Mouse (Mus musculus): ENCODE results near the gene Gm49393. TPM values are rescaled to one million over a fixed set of nuclear protein-coding genes. Genes with fewer than 3 reads are reported as not detected.
"Not testable (repeated sequence)": the region's sequence is repeated elsewhere in the genome, so short reads cannot be mapped to it uniquely, and the experiment has no call there.

Gene Gm49393
- not detected in 2 replicates for polyA plus RNA-seq (2015; fragmentation: Nextera tagmentation; extraction: Ambion mirVana)

DNA sequence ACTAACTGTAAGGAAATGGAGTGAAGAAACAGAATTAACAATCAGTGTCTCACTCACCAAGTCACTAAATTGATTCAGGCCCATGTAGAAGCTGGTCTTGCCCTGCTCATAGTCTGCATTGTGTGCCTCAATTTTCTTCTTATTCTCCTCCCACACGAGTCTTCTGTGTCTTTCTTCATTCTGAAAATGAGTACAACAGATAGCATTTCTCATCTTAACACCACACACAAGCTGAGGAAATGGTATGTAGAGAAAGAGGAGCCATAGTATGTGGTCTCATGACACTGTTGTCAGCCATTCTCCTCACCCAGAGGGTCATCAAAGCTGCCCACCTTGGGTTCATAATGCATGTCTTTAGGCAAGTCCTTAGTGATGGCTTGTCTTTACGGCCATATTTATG lies at the start of gene Gm49393:
Gene Gm49393 (minus strand): TSS at position 101 of the 400 bp plus-strand sequence.
- not testable (repeated sequence) for H3K27ac ChIP-seq (ENCODE audit: low read length); ATAC-seq; DNase-seq (ENCODE audit: low spot score); H3K4me3 ChIP-seq (ENCODE audit: low read depth, low read length); H3K9ac ChIP-seq (replicated peaks; ENCODE audit: low read depth); H3K4me2 ChIP-seq (replicated peaks; ENCODE audit: low read depth, low read length); H3K36me3 ChIP-seq (ENCODE audit: insufficient read depth, low read length); H3K4me1 ChIP-seq (ENCODE audit: insufficient read depth, low read depth, low read length); H3K9me3 ChIP-seq (ENCODE audit: low read length); H3K27me3 ChIP-seq (replicated peaks; ENCODE audit: insufficient read depth, low read length)
- 66% methylated on average over 2 of the region's 2 CpGs for WGBS

GRCm38 (mm10) chr13:60972319-60972718 lies 36.9 kb upstream of the Gm49393 start:
- TF ChIP-seq CTCF (IDR thresholded peaks at IDR 0.05), result 0 out of 2 replicates have a peak, but pooled peaks have one; percentile 4
- H3K27me3 ChIP-seq (replicated peaks; ENCODE audit: insufficient read depth, low read length); H3K9me3 ChIP-seq (ENCODE audit: low read length); H3K4me3 ChIP-seq (ENCODE audit: low read depth, low read length); H3K36me3 ChIP-seq (ENCODE audit: insufficient read depth, low read length); ATAC-seq; H3K4me1 ChIP-seq (ENCODE audit: insufficient read depth, low read depth, low read length); DNase-seq (ENCODE audit: low spot score); H3K27ac ChIP-seq (ENCODE audit: low read length); H3K4me2 ChIP-seq (replicated peaks; ENCODE audit: low read depth, low read length); H3K9ac ChIP-seq (replicated peaks; ENCODE audit: low read depth): not testable (repeated sequence)
- WGBS, result 61% methylated on average over 4 of the region's 4 CpGs

- not testable (repeated sequence) for H3K27ac ChIP-seq (ENCODE audit: low read length); H3K4me2 ChIP-seq (replicated peaks; ENCODE audit: low read depth, low read length); H3K36me3 ChIP-seq (ENCODE audit: insufficient read depth, low read length); H3K27me3 ChIP-seq (replicated peaks; ENCODE audit: insufficient read depth, low read length); DNase-seq (ENCODE audit: low spot score); H3K4me1 ChIP-seq (ENCODE audit: insufficient read depth, low read depth, low read length); H3K9me3 ChIP-seq (ENCODE audit: low read length); ATAC-seq; H3K9ac ChIP-seq (replicated peaks; ENCODE audit: low read depth); H3K4me3 ChIP-seq (ENCODE audit: low read depth, low read length)
- 18% methylated on average over 3 of the region's 5 CpGs for WGBS
These were observed 28.6 kb upstream of the Gm49393 start for GRCm38 (mm10) chr13:60963985-60964384.

GRCm38 (mm10) chr13:60961706-60962105 lies 26.3 kb upstream of the Gm49393 start:
- Histone ChIP-seq H3K9me3 (ENCODE audit: low read length) (no peaks in the 10 kb centered on the region), H3K27me3 (replicated peaks; ENCODE audit: insufficient read depth, low read length) (no peaks in the 10 kb centered on the region), H3K9ac (replicated peaks; ENCODE audit: low read depth) (no peak overlapping the region), H3K36me3 (ENCODE audit: insufficient read depth, low read length) (no peaks in the 10 kb centered on the region), H3K4me1 (ENCODE audit: insufficient read depth, low read depth, low read length) (no peaks in the 10 kb centered on the region), H3K4me3 (ENCODE audit: low read depth, low read length) (no peak overlapping the region), H3K4me2 (replicated peaks; ENCODE audit: low read depth, low read length) (no peak overlapping the region), H3K27ac (ENCODE audit: low read length) (no peak overlapping the region)
- 62% methylated on average over 5 of the region's 5 CpGs for WGBS
- TF ChIP-seq CTCF (IDR thresholded peaks at IDR 0.05) (no peak), EP300 (IDR thresholded peaks at IDR 0.05) (no peak)
- DNase-seq (ENCODE audit: low spot score), result peak; percentile 20
- ATAC-seq, result no peak

- DNase-seq (ENCODE audit: low spot score), result not testable (repeated sequence)
- WGBS, result 79% methylated on average over 3 of the region's 3 CpGs
These were observed 6.5 kb upstream of the Gm49393 start, which contains the start of gene Tpbpa for GRCm38 (mm10) chr13:60941884-60942283. Gene Tpbpa, minus strand, starts transcription at chr13:60941984.

GRCm38 (mm10) chr13:60936500-60936901 lies 1.1 kb upstream of the Gm49393 start, which contains the start of the genes Gm49391 and Ctla2a:
Gene Gm49391, minus strand, starts transcription at chr13:60936571.
Gene Ctla2a, minus strand, starts transcription at chr13:60936625.
- no peak within 1 kb of the TSS for H3K9ac ChIP-seq (replicated peaks; ENCODE audit: low read depth)
- peak; percentile 74 for DNase-seq (ENCODE audit: low spot score)
- H3K4me1 ChIP-seq (ENCODE audit: insufficient read depth, low read depth, low read length), result no peaks in the 10 kb centered on the region
- peak within 1 kb of the TSS; percentile 16; the same call in 1 of the 2 replicates for H3K27ac ChIP-seq (ENCODE audit: low read length)
- 35% methylated on average over 5 of the region's 5 CpGs for WGBS
- H3K4me2 ChIP-seq (replicated peaks; ENCODE audit: low read depth, low read length), result no peak within 1 kb of the TSS
- H3K36me3 ChIP-seq (ENCODE audit: insufficient read depth, low read length), result no peaks in the 10 kb centered on the region
- no peak within 1 kb of the TSS for H3K4me3 ChIP-seq (ENCODE audit: low read depth, low read length)
- peak; percentile 97 for ATAC-seq
- no peaks in the 10 kb centered on the region for H3K27me3 ChIP-seq (replicated peaks; ENCODE audit: insufficient read depth, low read length)
- TF ChIP-seq EP300 (IDR thresholded peaks at IDR 0.05) (peak; percentile 100), CTCF (IDR thresholded peaks at IDR 0.05) (no peak)
- no peaks in the 10 kb centered on the region for H3K9me3 ChIP-seq (ENCODE audit: low read length)

More at GRCm38 (mm10) chr13:60941884-60942283, 6.5 kb upstream of the Gm49393 start, which contains the start of gene Tpbpa:
- not testable (repeated sequence) for ATAC-seq; H3K9me3 ChIP-seq (ENCODE audit: low read length); H3K9ac ChIP-seq (replicated peaks; ENCODE audit: low read depth); H3K4me1 ChIP-seq (ENCODE audit: insufficient read depth, low read depth, low read length); H3K36me3 ChIP-seq (ENCODE audit: insufficient read depth, low read length); H3K27me3 ChIP-seq (replicated peaks; ENCODE audit: insufficient read depth, low read length); H3K4me2 ChIP-seq (replicated peaks; ENCODE audit: low read depth, low read length); H3K4me3 ChIP-seq (ENCODE audit: low read depth, low read length); H3K27ac ChIP-seq (ENCODE audit: low read length)

GRCm38 (mm10) chr13:60904780-60905179 lies 30.6 kb downstream of the Gm49393 start, which contains the start of gene Tpbpb:
Gene Tpbpb, minus strand, starts transcription at chr13:60904880.
- not testable (repeated sequence) for H3K4me3 ChIP-seq (ENCODE audit: low read depth, low read length); ATAC-seq; H3K4me1 ChIP-seq (ENCODE audit: insufficient read depth, low read depth, low read length); H3K9ac ChIP-seq (replicated peaks; ENCODE audit: low read depth); H3K27ac ChIP-seq (ENCODE audit: low read length); DNase-seq (ENCODE audit: low spot score); H3K27me3 ChIP-seq (replicated peaks; ENCODE audit: insufficient read depth, low read length); H3K36me3 ChIP-seq (ENCODE audit: insufficient read depth, low read length); H3K4me2 ChIP-seq (replicated peaks; ENCODE audit: low read depth, low read length); H3K9me3 ChIP-seq (ENCODE audit: low read length)
- WGBS, result 84% methylated on average over 2 of the region's 2 CpGs
